Mouse (Mus musculus): ENCODE data around the gene Cd300ld5. TPM values are rescaled to one million over a fixed set of nuclear protein-coding genes. Genes with fewer than 3 reads are reported as not detected.
"Not testable (repeated sequence)": the region's sequence is repeated elsewhere in the genome, so short reads cannot be mapped to it uniquely, and the experiment has no call there.

Gene Cd300ld5
- total and polyA plus RNA-seq, 2 experiments, result 0.18 TPM; not detected in 1

- WGBS, result 68% methylated on average over 4 of the region's 4 CpGs
- TF ChIP-seq POLR2A (IDR thresholded peaks at IDR 0.05; ENCODE audit: extremely low read depth, insufficient read depth, low read length), result no peak
- Histone ChIP-seq H3K9ac (ENCODE audit: low read depth, low read length) (no peak overlapping the region), H3K79me2 (ENCODE audit: control insufficient read depth, insufficient read depth, low read length) (no peaks in the 10 kb centered on the region), H3K36me3 (ENCODE audit: control insufficient read depth, insufficient read depth, low read length) (no peaks in the 10 kb centered on the region), H3K27ac (replicated peaks; ENCODE audit: insufficient read depth, low read depth, low read length) (no peak overlapping the region), H3K4me1 (ENCODE audit: control insufficient read depth, insufficient read depth, low read length) (no peaks in the 10 kb centered on the region), H3K27me3 (ENCODE audit: control insufficient read depth, insufficient read depth, low read length) (peaks cover 3% of the 10 kb centered on the region), H3K4me3 (ENCODE audit: insufficient read depth, low read depth, low read length) (no peak overlapping the region)
- no peak for DNase-seq (ENCODE audit: extremely low read depth, low read depth, low spot score)
These were observed 21.1 kb upstream of the Cd300ld5 start for GRCm38 (mm10) chr11:115058701-115059100.

DNA sequence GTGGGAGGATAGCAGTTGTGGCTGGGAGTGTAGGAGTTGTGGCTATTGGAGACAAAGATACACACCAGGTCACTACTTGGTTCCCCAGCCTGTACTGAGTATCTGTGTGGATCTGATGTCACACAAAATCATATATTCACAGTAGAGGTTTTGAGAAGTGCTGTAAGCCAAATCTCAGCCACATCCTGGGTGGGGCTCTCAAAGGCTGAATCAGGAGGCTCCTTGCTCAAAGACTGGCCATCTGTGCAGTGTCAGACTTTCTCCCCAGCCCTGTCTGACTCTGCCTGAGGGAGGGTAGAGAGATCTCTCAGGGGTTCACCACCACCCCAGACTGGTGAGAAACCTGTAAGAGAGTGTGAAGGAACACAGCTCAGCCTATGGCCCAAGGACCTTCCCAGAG is 17.0 kb upstream of the Cd300ld5 start:
- TF ChIP-seq CTCF (IDR thresholded peaks at IDR 0.05; ENCODE audit: low read depth, low read length) (no peak), POLR2A (IDR thresholded peaks at IDR 0.05; ENCODE audit: extremely low read depth, insufficient read depth, low read length) (no peak)
- Histone ChIP-seq H3K27ac (replicated peaks; ENCODE audit: insufficient read depth, low read depth, low read length) (no peak overlapping the region), H3K4me3 (ENCODE audit: insufficient read depth, low read depth, low read length) (no peak overlapping the region), H3K4me1 (ENCODE audit: control insufficient read depth, insufficient read depth, low read length) (no peaks in the 10 kb centered on the region), H3K9ac (ENCODE audit: low read depth, low read length) (no peak overlapping the region), H3K27me3 (ENCODE audit: control insufficient read depth, insufficient read depth, low read length) (no peaks in the 10 kb centered on the region; the same call in 1 of the 2 replicates), H3K36me3 (ENCODE audit: control insufficient read depth, insufficient read depth, low read length) (no peaks in the 10 kb centered on the region), H3K79me2 (ENCODE audit: control insufficient read depth, insufficient read depth, low read length) (no peaks in the 10 kb centered on the region)
- DNase-seq (ENCODE audit: extremely low read depth, low read depth, low spot score), result no peak

DNA sequence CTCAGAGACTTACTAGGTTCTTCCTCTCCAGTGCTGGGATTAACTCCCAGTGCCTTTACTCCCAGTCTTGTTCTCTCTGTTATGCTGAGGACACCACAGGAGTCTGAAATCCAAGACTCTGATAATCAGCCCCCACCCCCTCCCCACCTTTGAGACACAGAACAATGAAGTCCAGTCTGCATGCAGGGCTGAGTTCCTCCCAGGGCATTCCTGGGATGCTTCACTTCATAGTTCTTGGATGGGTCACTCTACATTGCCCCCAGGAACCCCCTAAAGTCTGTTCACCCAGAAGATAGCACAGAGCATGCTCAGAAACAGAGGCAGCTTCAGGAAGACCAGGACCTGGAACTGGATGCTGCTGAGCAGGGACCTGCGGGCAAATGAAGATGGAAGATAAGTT is 15.4 kb upstream of the Cd300ld5 start:
- TF ChIP-seq CTCF (IDR thresholded peaks at IDR 0.05; ENCODE audit: low read depth, low read length) (no peak), POLR2A (IDR thresholded peaks at IDR 0.05; ENCODE audit: extremely low read depth, insufficient read depth, low read length) (no peak)
- no peak overlapping the region for H3K4me3 ChIP-seq (ENCODE audit: insufficient read depth, low read depth, low read length)
- no peak overlapping the region for H3K27ac ChIP-seq (replicated peaks; ENCODE audit: insufficient read depth, low read depth, low read length)
- DNase-seq (ENCODE audit: extremely low read depth, low read depth, low spot score), result no peak
- H3K36me3 ChIP-seq (ENCODE audit: control insufficient read depth, insufficient read depth, low read length), result no peaks in the 10 kb centered on the region
- H3K9ac ChIP-seq (ENCODE audit: low read depth, low read length), result no peak overlapping the region
- H3K4me1 ChIP-seq (ENCODE audit: control insufficient read depth, insufficient read depth, low read length), result no peaks in the 10 kb centered on the region
- no peaks in the 10 kb centered on the region for H3K27me3 ChIP-seq (ENCODE audit: control insufficient read depth, insufficient read depth, low read length)
- WGBS, result 93% methylated on average over 1 of the region's 1 CpGs
- H3K79me2 ChIP-seq (ENCODE audit: control insufficient read depth, insufficient read depth, low read length), result no peaks in the 10 kb centered on the region

- no peaks in the 10 kb centered on the region for H3K4me1 ChIP-seq (ENCODE audit: control insufficient read depth, insufficient read depth, low read length)
- TF ChIP-seq CTCF (IDR thresholded peaks at IDR 0.05; ENCODE audit: low read depth, low read length), result no peak
- TF ChIP-seq POLR2A (IDR thresholded peaks at IDR 0.05; ENCODE audit: extremely low read depth, insufficient read depth, low read length), result no peak
- 4% methylated on average over 9 of the region's 9 CpGs for WGBS
- DNase-seq (ENCODE audit: extremely low read depth, low read depth, low spot score), result no peak
- H3K27ac ChIP-seq (replicated peaks; ENCODE audit: insufficient read depth, low read depth, low read length), result no peak overlapping the region
- no peaks in the 10 kb centered on the region for H3K79me2 ChIP-seq (ENCODE audit: control insufficient read depth, insufficient read depth, low read length)
- no peaks in the 10 kb centered on the region for H3K27me3 ChIP-seq (ENCODE audit: control insufficient read depth, insufficient read depth, low read length)
- H3K36me3 ChIP-seq (ENCODE audit: control insufficient read depth, insufficient read depth, low read length), result no peaks in the 10 kb centered on the region
- no peak overlapping the region for H3K9ac ChIP-seq (ENCODE audit: low read depth, low read length)
- H3K4me3 ChIP-seq (ENCODE audit: insufficient read depth, low read depth, low read length), result no peak overlapping the region
These were observed 14.6 kb upstream of the Cd300ld5 start for GRCm38 (mm10) chr11:115052206-115052605.

DNA sequence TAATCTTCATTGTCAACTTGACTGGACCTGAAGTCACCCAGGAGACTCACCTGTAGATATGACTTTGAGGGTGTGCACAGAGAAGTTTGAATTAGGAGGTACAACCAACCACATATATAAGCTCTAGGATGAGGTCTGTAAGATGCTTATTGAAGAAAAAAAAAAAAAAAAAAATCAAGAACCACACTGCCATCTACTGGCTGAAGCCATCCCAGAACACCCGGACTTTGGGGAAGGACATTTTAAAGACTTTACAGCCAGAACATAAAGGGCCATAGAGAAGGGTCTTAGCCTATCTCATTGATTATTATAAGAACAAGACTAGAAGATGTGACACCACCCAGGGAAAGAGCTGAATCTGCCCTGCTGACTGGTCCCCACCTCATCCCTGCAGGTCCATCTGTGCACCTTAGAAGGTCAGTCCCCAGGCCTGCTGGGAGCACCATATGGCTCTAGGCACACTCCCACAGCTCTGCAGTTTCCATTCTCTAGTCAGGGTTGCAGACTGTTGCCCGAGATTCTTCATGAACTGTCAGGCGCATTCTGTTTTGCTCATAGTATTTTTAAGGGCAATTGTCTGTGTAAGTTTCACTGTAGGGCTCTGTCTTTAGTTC is 11.8 kb upstream of the Cd300ld5 start:
- H3K9ac ChIP-seq (ENCODE audit: low read depth, low read length), result no peak overlapping the region
- H3K27me3 ChIP-seq (ENCODE audit: control insufficient read depth, insufficient read depth, low read length), result no peaks in the 10 kb centered on the region
- H3K4me1 ChIP-seq (ENCODE audit: control insufficient read depth, insufficient read depth, low read length), result no peaks in the 10 kb centered on the region
- no peaks in the 10 kb centered on the region for H3K79me2 ChIP-seq (ENCODE audit: control insufficient read depth, insufficient read depth, low read length)
- no peak overlapping the region for H3K27ac ChIP-seq (replicated peaks; ENCODE audit: insufficient read depth, low read depth, low read length)
- H3K36me3 ChIP-seq (ENCODE audit: control insufficient read depth, insufficient read depth, low read length), result no peaks in the 10 kb centered on the region
- WGBS, result 40% methylated on average over 3 of the region's 3 CpGs
- TF ChIP-seq CTCF (IDR thresholded peaks at IDR 0.05; ENCODE audit: low read depth, low read length), result no peak
- no peak for TF ChIP-seq POLR2A (IDR thresholded peaks at IDR 0.05; ENCODE audit: extremely low read depth, insufficient read depth, low read length)
- H3K4me3 ChIP-seq (ENCODE audit: insufficient read depth, low read depth, low read length), result no peak overlapping the region
- no peak for DNase-seq (ENCODE audit: extremely low read depth, low read depth, low spot score)

- Histone ChIP-seq H3K4me1 (ENCODE audit: control insufficient read depth, insufficient read depth, low read length) (no peaks in the 10 kb centered on the region), H3K9ac (ENCODE audit: low read depth, low read length) (no peak within 1 kb of the TSS), H3K27ac (replicated peaks; ENCODE audit: insufficient read depth, low read depth, low read length) (no peak within 1 kb of the TSS), H3K27me3 (ENCODE audit: control insufficient read depth, insufficient read depth, low read length) (no peaks in the 10 kb centered on the region), H3K4me3 (ENCODE audit: insufficient read depth, low read depth, low read length) (no peak within 1 kb of the TSS), H3K79me2 (ENCODE audit: control insufficient read depth, insufficient read depth, low read length) (no peaks in the 10 kb centered on the region), H3K36me3 (ENCODE audit: control insufficient read depth, insufficient read depth, low read length) (no peaks in the 10 kb centered on the region)
- TF ChIP-seq CTCF (IDR thresholded peaks at IDR 0.05; ENCODE audit: low read depth, low read length), result no peak
- no peak for TF ChIP-seq POLR2A (IDR thresholded peaks at IDR 0.05; ENCODE audit: extremely low read depth, insufficient read depth, low read length)
- WGBS, result 67% methylated on average over 2 of the region's 2 CpGs
- DNase-seq (ENCODE audit: extremely low read depth, low read depth, low spot score), result peak; percentile 39
These were observed 10.7 kb upstream of the Cd300ld5 start, which contains the start of gene Cd300ld3 for GRCm38 (mm10) chr11:115048259-115048658. Gene Cd300ld3 (minus strand): TSS chr11:115048409.

DNA sequence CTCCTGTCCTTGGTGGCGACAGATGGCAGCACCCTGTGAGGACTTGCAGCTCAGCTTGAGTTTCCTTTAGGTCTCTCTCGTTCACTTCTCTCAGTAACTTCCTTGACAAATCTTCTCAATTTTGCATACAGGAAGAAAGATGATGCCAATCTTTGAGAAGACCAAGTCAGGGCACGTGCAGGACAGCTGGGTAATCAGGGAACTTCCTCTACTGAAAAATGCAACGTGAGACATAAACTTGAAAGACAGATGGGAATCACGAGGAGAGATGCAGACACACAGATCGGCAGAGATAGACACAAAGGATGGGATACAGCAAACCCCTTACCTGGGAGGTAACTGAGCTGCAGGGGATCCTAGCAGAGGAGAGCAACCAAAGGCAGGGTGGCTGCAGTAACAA is 10.7 kb downstream of the Cd300ld5 start, which contains the start of gene Cd300ld4:
Gene Cd300ld4 (minus strand): TSS at position 101 of the 400 bp plus-strand sequence.
- not testable (repeated sequence) for DNase-seq (ENCODE audit: extremely low read depth, low read depth, low spot score)

DNA sequence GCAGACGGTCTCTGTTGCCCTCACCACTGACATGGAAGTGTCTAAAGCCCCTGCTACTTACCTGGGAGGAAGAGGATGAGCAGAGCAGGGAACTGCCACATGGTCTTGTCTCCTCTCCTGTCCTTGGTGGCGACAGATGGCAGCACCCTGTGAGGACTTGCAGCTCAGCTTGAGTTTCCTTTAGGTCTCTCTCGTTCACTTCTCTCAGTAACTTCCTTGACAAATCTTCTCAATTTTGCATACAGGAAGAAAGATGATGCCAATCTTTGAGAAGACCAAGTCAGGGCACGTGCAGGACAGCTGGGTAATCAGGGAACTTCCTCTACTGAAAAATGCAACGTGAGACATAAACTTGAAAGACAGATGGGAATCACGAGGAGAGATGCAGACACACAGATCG is 21.5 kb downstream of the Cd300ld5 start, which contains the start of gene Cd300ld2:
Gene Cd300ld2 (minus strand): TSS at position 101 of the 400 bp plus-strand sequence.
- H3K9ac ChIP-seq (ENCODE audit: low read depth, low read length); H3K4me3 ChIP-seq (ENCODE audit: insufficient read depth, low read depth, low read length); H3K27me3 ChIP-seq (ENCODE audit: control insufficient read depth, insufficient read depth, low read length); H3K27ac ChIP-seq (replicated peaks; ENCODE audit: insufficient read depth, low read depth, low read length); DNase-seq (ENCODE audit: extremely low read depth, low read depth, low spot score); H3K79me2 ChIP-seq (ENCODE audit: control insufficient read depth, insufficient read depth, low read length); H3K36me3 ChIP-seq (ENCODE audit: control insufficient read depth, insufficient read depth, low read length); H3K4me1 ChIP-seq (ENCODE audit: control insufficient read depth, insufficient read depth, low read length): not testable (repeated sequence)
- no CpG with 5 or more reads among the region's 7 CpGs for WGBS

More for the DNA sequence above, 10.7 kb downstream of the Cd300ld5 start, which contains the start of gene Cd300ld4:
- not testable (repeated sequence) for H3K4me1 ChIP-seq (ENCODE audit: control insufficient read depth, insufficient read depth, low read length); H3K36me3 ChIP-seq (ENCODE audit: control insufficient read depth, insufficient read depth, low read length); H3K27ac ChIP-seq (replicated peaks; ENCODE audit: insufficient read depth, low read depth, low read length); H3K27me3 ChIP-seq (ENCODE audit: control insufficient read depth, insufficient read depth, low read length); H3K9ac ChIP-seq (ENCODE audit: low read depth, low read length); H3K4me3 ChIP-seq (ENCODE audit: insufficient read depth, low read depth, low read length); H3K79me2 ChIP-seq (ENCODE audit: control insufficient read depth, insufficient read depth, low read length)
- WGBS, result no CpG with 5 or more reads among the region's 6 CpGs
